Mouse (Mus musculus): ENCODE measurements around the gene Meox2.
"Not testable (repeated sequence)": the region's sequence is repeated elsewhere in the genome, so short reads cannot be mapped to it uniquely, and the experiment has no call there.

The Meox2 gene

DNA sequence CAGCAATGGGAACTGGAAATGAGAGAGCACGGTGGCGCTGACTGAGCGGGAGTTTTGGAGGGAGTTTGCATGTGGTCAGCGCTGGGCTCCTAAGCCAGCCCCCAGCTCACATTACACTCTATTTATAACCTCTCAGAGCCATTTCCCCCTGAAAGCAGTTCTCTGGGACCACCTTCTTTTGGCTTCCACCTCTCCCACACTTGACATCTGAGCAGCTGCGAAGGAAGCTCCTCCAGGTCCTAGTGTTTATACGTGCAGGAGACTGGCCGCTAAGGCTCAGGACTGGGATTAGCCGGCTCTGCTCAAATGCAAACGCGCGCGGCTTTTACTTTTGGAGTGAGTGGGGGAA, at the start of gene Meox2:
Meox2 (plus strand) TSS at position 151 of the 349 bp plus-strand sequence.
- DNase-seq (ENCODE audit: low read depth), result no peak

DNA sequence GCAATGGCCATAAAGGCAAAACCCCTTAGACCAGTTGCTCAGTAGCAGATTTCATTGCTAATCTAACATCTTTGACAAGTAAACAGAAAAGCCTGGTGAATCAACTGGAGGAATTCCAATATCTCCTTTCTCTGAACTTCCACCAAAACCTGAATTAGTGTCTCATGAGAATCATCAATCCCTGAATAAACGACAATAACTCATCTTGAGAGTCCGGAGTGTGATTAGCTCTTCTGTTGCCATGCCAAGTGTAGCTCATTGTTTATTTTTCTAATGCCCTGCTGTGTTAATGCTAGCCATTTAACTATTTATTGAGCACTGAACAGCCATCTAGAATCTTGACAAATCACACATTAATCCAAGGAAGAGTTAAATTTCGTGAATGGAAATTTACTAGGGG, 35.7 kb upstream of the Meox2 start:
- DNase-seq (ENCODE audit: low read depth), result no peak

- peak; percentile 11 for DNase-seq (ENCODE audit: low read depth)
Measured at GRCm38 (mm10) chr12:37077308-37077707, 31.0 kb upstream of the Meox2 start.

- not testable (repeated sequence) for DNase-seq (ENCODE audit: low read depth)
Measured at GRCm38 (mm10) chr12:37080005-37080404, 28.3 kb upstream of the Meox2 start.

GRCm38 (mm10) chr12:37106541-37106940, 1.8 kb upstream of the Meox2 start:
- no peak for DNase-seq (ENCODE audit: low read depth)

DNA sequence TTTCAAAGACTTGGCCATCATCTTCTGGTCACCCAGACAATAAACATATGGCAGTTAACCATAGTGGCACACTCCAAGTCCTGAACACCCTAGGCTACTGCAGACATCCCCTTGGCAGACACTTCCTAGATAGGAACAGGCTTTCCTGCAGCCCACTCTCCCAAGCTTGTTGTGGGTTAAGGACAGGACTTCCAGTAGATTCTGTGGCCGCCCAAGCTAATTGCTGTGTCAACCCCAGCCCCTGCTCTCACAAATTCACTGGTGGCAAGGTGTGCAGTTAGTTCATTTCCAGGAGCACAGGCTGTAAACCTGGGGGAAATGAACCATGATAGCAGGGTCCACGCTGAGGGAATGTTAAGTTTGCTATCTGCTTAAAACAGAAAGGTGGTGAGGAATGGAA, 1.2 kb upstream of the Meox2 start:
- no peak for DNase-seq (ENCODE audit: low read depth)

GRCm38 (mm10) chr12:37107713-37108389, 489 bp upstream of the Meox2 start:
- DNase-seq (ENCODE audit: low read depth), result no peak

GRCm38 (mm10) chr12:37108819-37109473, 606 bp downstream of the Meox2 start:
- DNase-seq (ENCODE audit: low read depth), result no peak

DNA sequence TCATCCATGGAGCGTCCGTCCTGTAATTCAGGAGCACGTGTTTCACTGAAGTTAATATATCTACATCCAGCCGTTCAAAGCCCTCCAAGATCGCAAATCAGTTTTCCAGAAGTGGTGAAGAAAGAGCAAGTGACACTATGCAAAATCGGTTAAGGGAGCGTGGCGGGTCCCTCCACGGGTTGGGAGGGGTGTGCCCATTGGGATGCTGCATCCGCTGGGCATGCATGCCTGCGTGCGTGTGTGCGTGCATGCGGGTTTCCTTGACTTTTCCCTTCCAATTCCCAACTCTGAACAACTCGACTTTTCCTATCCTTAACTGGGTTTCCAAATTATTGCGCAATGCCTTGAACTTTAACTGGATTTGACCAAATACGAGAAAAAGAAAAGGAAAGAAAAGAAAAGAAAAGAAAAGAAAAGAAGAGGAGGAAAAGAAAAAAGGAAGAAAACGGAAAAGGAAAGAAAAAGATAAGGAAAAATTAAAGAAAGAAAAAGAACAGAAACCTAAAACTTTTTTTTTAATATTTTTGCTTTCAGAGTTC, 1.2 kb downstream of the Meox2 start:
- DNase-seq (ENCODE audit: low read depth), result no peak

- DNase-seq (ENCODE audit: low read depth), result no peak
Measured at GRCm38 (mm10) chr12:37110977-37111376, 2.6 kb downstream of the Meox2 start.

DNA sequence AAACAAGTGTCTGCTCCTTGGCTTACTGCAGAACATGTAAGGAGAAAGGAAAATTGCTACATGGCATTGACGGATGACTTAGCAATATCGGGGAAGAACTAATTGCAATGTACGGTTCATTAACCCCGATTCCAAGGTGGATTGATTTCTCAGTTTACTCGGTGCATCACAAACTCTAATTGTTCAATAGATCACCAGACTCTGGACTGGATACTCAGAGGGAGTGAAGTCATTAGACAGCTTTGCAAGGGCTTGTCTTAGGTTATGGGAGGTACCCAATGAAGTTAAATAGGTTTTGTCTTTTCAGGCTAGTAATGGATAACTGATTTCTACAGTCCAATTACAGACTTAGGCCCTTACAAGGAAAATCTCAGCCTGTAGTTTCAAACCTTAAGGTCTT, 10.9 kb downstream of the Meox2 start:
- no peak for DNase-seq (ENCODE audit: low read depth)

DNA sequence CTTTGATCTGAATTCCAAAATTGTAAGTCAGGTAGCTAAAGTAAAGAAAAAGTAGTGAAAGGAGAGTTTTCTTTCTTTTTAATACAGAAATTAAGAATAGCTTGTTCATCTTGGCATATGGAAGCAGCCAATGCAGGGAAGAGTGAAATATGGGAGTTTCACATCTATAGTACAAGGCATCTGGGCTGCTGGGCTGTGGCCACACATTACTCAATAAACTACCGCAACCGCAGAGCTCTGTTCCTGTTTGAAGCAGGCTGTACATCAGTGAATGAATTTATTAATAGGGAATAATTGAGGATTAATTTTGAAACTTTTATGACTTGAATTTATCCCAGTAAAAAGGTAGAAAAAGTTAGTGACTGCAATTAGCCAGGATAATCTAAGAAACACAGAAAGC, 15.4 kb downstream of the Meox2 start:
- no peak for DNase-seq (ENCODE audit: low read depth)

GRCm38 (mm10) chr12:37142080-37142703, 33.9 kb downstream of the Meox2 start:
- peak; percentile 19 for DNase-seq (ENCODE audit: low read depth)

- no peak for DNase-seq (ENCODE audit: low read depth)
Measured at GRCm38 (mm10) chr12:37143879-37144278, 35.5 kb downstream of the Meox2 start.

DNA sequence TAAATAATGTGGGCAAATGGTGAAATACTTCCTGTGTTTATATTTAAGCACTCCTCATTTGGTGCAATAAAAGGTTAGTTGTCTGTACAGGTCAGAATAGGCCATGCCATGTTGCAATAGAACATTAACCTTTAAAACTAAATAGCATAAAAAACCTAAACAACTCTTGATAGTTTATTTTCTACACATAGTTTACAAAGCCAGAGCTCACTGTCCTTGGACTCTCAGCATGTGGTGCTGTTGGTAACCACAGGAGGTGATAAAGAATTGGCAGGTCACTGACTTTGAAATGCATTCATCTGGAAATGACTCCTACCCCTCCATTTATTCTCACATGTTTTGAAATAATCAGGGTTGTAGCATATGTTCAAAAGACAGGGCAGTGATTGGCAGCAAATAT, 59.4 kb downstream of the Meox2 start:
- no peak for DNase-seq (ENCODE audit: low read depth)

GRCm38 (mm10) chr12:37173324-37173723, 65.0 kb downstream of the Meox2 start:
- DNase-seq (ENCODE audit: low read depth), result no peak

GRCm38 (mm10) chr12:37183689-37184088, 75.3 kb downstream of the Meox2 start:
- no peak for DNase-seq (ENCODE audit: low read depth)

- no peak for DNase-seq (ENCODE audit: low read depth)
Measured at GRCm38 (mm10) chr12:37188940-37189488, 80.7 kb downstream of the Meox2 start.
